Mouse (Mus musculus) lung, postnatal 25 days (tissue): ENCODE measurements around the gene Sc5d.

ENCODE experiments used
- DNase-seq: peaks from one replicate; pipeline ENCODE4 v3.0.0; 2022; ENCODE audit warnings: low spot score

Gene Sc5d

GRCm38 (mm10) chr9:42260481-42260880 lies 3.6 kb downstream of the Sc5d start:
- no peak for DNase-seq

DNA sequence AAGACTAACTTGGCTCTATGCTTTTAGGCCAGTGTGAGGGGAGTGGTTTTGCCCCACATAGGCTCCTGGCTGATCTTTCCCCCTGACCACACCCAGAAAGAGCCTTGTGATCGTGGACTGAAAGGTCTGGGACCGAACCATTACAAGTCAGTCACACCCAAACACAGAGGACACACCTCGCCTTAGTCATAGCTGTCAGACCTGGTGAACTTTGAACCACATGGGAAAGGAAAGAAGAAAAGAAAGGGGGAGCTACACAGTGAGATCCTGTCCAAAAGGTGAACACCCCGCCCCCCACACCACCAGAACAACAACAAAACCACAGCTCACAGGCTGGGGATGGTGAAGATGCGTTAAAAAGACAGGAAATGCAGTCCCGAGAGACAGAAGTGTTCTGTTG lies 14.9 kb downstream of the Sc5d start:
- DNase-seq = no peak

GRCm38 (mm10) chr9:42246688-42247087 lies 17.4 kb downstream of the Sc5d start:
- DNase-seq = no peak

DNA sequence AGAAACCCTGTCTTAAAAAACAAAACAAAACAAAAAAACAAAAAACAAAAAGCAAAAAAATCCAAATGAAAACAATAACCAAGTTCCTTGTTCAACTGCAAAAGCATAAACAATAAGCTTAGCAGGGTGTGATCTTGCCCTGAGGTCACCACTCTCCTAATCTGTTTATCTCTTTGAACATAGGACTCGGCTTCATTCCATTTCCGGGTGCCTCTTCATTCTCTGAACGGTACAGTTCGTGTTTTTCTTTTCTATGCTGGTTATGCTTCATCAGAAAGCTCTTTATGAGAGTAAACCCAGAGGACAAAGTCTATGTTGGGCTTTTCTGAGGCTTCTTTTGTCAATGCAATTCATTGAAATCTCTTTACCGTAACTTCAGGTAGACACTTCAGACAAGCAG lies 19.9 kb downstream of the Sc5d start:
- DNase-seq = no peak

DNA sequence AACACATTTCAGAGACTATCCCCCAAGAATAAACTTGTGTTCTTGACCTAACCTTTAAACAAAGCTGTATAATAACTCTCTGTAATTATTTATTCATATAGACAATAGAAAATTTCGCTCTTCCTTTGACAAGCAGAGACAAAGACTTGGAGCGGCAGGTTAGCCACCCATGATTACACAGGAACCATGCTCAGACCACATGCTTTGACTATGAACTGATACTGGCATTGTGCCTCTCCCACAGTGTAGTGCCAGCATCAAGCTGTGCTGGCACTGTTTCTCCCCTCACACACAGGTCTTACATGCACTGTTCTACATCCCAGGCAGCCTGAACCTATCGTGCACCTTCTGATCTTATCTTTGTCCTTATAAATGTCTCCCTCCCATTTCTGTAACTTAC lies 23.0 kb downstream of the Sc5d start:
- DNase-seq = no peak

GRCm38 (mm10) chr9:42240583-42240992 lies 23.5 kb downstream of the Sc5d start:
- DNase-seq = peak; percentile 55

GRCm38 (mm10) chr9:42238827-42239226 lies 25.2 kb downstream of the Sc5d start:
- no peak for DNase-seq

DNA sequence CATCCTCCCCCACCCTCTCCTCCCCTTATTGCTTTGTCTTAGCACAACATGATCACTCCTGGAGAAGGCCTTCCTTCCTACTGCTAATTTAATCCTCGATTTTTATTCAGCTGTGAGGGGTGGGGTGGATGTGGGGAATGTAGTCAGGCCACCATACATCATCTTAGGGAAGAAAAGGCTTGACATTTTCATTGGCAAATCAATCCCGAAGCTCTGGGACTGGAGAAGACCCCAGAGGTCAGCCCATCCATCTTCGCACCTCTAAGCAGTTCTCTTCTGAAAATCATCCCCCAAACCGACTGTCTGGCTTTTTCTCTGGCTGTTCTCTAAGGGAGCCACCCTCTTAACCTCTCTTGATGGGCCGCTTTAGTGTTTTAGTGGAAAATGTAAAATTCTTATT lies 32.9 kb downstream of the Sc5d start:
- no peak for DNase-seq

DNA sequence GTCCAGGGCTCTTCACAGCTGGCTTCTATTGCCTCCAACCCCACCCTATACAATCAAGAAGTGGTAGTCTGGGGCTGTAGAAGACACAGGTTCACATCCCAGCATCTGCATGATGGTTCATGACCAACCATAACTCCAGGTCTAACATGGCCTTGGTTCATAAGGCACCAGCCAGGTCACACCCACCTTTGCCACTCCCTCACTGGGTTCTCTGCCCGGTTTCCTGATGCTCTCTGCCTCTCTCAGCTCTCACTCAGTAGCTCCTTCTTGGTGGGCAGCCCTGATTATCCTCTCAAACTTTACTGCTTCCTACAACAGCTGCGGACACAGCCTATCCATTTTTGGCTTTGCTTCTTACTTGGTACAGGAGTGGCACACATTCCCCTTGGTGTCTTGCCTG lies 33.7 kb downstream of the Sc5d start:
- no peak for DNase-seq

DNA sequence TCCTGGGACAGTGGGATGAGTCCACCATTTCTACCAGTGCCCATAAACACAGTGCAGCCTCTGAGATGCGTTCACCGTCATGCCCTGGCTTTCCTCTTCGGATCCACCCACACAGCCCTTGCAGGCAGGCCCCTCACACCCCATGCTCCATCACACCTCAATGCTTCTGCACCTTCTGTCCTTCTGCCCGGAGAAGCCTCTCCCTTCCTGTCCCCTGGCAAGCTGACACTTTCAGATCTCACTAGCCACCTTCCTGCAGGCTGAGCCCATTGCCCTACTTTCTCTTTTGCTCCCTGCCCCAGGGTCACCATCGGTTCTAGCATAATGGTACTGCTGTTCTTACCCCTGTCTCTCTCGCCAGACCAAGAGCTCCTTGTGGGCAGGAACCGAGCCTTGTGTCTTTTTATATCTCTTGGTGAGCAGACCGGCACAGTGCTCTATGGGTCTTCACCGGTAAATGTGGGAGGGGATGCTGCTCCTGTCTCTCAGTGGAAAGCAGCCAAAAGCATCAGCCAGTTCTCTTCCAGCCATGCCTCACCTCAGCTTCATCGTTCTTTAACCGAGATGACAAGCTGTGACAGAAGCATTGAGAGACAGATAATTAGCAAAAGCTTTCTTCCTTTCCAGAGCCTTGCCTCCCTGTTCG lies 34.5 kb downstream of the Sc5d start:
- no peak for DNase-seq

DNA sequence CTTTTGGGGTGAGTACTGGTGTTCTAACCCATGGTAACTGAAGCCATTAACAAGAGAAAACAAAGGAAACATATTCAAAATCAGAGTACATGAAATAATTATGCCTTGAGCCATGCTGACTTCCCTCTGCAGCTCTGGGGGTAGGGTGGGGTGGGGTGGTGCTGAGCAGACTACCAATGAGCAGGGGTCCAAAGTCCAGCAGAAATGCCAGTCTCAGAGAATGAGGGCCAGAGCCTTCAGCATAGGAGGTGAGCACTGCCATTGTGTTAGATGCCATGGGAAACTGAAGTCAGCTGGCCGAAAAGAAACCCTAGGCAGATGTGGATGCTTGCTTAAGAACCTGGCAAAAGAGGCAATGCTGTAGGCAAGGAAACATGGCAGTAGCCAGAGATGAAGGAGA lies 36.3 kb downstream of the Sc5d start:
- DNase-seq = no peak

- DNase-seq = no peak
Observed at GRCm38 (mm10) chr9:42219001-42219660, 44.9 kb downstream of the Sc5d start.

GRCm38 (mm10) chr9:42217685-42218084 lies 46.4 kb downstream of the Sc5d start:
- peak; percentile 79 for DNase-seq

- DNase-seq = no peak
Observed at GRCm38 (mm10) chr9:42214116-42214515, 49.9 kb downstream of the Sc5d start.

DNA sequence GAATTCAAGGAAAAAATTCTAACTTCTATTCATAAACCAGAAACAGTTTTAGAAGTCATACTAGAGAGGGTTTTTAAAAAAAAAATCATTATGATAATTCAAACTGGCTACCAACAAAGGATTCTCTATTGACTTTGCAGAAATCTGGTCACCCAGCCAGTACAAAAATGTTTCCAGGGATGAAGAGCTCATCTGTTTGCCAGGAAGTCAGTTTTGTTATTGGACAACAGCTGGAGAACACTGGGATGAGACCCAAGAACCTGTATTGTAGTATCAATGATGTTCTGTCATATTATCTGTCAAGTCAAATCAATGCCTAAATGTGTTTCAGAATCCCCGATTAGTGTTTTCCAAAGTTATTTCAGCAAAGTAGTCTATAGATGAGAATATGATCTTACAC lies 50.9 kb downstream of the Sc5d start:
- DNase-seq = no peak

DNA sequence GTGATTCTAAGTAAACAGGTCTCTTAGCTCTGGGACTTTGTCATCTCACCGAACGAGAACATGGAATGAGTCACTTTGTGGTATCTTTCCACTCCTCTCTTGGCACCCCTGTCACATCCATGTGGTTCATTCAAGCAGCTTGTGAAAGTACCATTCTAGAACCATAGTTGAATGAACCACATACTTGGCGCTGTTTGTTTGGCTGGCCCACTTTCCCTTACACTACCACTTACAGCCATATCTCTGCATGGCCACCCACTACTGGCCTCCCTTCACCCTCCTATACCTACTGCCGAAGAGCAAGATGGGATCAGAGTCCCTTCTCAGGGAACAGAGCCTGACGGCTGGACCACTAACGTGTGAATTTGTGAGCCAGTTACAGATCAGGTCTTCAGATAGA lies 54.4 kb downstream of the Sc5d start:
- DNase-seq = no peak

GRCm38 (mm10) chr9:42208463-42208862 lies 55.6 kb downstream of the Sc5d start:
- DNase-seq = peak; percentile 70

DNA sequence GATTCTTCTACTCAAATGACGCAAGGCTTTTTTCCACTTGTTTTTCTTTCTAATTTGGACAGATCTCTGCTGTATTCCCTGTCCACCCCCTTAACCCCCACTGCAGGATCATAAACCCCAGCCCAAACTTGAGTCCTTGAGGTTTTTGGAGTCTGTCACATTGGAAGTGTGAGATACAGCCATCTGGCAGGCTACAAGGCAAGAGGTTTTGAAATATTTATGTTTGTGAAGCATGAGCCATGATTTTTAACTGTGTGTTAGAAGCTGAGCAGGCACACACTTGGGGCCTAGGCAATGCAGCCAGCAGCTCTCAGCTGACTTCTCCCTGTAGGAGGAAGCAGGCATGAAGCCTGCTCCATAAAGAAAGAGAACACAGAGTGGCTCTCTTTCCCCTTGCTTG lies 57.3 kb downstream of the Sc5d start:
- DNase-seq = peak; percentile 26

GRCm38 (mm10) chr9:42202271-42202670 lies 61.8 kb downstream of the Sc5d start:
- DNase-seq = no peak
